Mouse (Mus musculus): ENCODE measurements around the gene Zbtb45. TPM values are rescaled to one million over a fixed set of nuclear protein-coding genes. Genes with fewer than 3 reads are reported as not detected.
A peak's percentile ranks its signal among the peaks of the same experiment; 100 is the strongest.

Zbtb45 gene
- polyA plus RNA-seq, 1 experiment: 24.5 TPM

DNA sequence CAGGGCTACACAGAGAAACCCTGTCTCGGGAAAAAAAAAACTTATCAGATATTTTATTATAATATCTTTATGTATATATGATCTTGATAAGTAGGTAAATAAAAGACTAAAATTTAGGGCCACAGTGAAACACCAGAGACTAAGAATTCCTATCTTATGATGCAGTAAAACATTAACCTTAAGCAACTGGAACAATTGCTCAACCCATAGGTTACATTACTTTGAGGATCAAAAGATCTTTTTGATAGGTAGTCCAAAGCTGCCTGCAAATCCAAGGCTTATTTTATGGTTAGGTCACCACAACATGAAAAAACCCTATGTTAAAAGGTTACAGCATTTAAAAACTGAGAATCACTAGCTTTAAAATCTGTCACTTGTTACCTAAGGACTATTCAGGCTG lies 8.2 kb downstream of the Zbtb45 start:
- Histone ChIP-seq H3K4me3 (ENCODE audit: extremely low read depth, insufficient read depth, insufficient read length) (no peak overlapping the region), H3K4me1 (ENCODE audit: control insufficient read depth, insufficient read depth, insufficient read length) (no peaks in the 10 kb centered on the region), H3K27ac (ENCODE audit: insufficient read depth, low read length) (no peak overlapping the region), H3K36me3 (ENCODE audit: control insufficient read depth, insufficient read depth, low read length) (peaks cover 5% of the 10 kb centered on the region), H3K27me3 (ENCODE audit: control insufficient read depth, insufficient read depth, low read length) (no peaks in the 10 kb centered on the region)
- TF ChIP-seq CTCF (IDR thresholded peaks at IDR 0.05; ENCODE audit: extremely low read depth, insufficient read depth, insufficient read length, insufficient replicate concordance) (no peak), POLR2A (IDR thresholded peaks at IDR 0.05; ENCODE audit: low read depth, low read length) (no peak)
- DNase-seq (ENCODE audit: low read depth in 1 of 2, low spot score in 2 of 2): no peak
- 82% methylated on average over 1 of the region's 1 CpGs for WGBS

DNA sequence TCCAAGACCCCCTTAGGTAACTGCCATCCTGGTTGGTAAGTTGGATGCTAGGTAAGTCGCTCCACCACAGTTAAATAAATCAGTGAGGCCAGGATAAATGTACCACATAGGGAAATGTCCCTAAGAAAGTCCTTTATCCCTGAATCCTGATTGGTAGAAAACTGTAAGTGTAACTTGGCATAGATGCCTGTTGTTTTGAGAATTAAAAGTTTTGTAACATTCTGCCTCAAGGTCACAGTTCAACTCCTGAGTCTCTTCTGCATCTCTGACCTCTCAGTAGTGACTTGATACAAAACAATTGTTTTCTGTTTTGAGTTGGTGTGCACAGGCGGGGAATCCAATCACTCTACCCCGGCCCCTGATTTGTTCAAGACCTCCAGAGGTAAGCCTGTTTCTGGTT lies 11.0 kb downstream of the Zbtb45 start, which contains the start of gene Trim28:
TSS of gene Trim28 (plus strand) at position 264 of the 400 bp plus-strand sequence.
- H3K27me3 ChIP-seq (ENCODE audit: control insufficient read depth, insufficient read depth, low read length): no peaks in the 10 kb centered on the region
- no peak within 1 kb of the TSS for H3K27ac ChIP-seq (ENCODE audit: insufficient read depth, low read length)
- H3K4me3 ChIP-seq (ENCODE audit: extremely low read depth, insufficient read depth, insufficient read length): no peak within 1 kb of the TSS
- no peaks in the 10 kb centered on the region for H3K4me1 ChIP-seq (ENCODE audit: control insufficient read depth, insufficient read depth, insufficient read length)
- H3K36me3 ChIP-seq (ENCODE audit: control insufficient read depth, insufficient read depth, low read length): no peaks in the 10 kb centered on the region
- no peak for DNase-seq (ENCODE audit: low read depth in 1 of 2, low spot score in 2 of 2)
- no peak for TF ChIP-seq POLR2A (IDR thresholded peaks at IDR 0.05; ENCODE audit: low read depth, low read length)
- no peak for TF ChIP-seq CTCF (IDR thresholded peaks at IDR 0.05; ENCODE audit: extremely low read depth, insufficient read depth, insufficient read length, insufficient replicate concordance)
- 82% methylated on average over 3 of the region's 3 CpGs for WGBS

- no peak within 1 kb of the TSS for H3K27ac ChIP-seq (ENCODE audit: insufficient read depth, low read length)
Measured at GRCm38 (mm10) chr7:12998053-12998452, 11.8 kb downstream of the Zbtb45 start, which contains the start of gene Slc27a5. Slc27a5 (minus strand) TSS chr7:12998192.

GRCm38 (mm10) chr7:12997230-12997629 lies 12.6 kb downstream of the Zbtb45 start:
- no peak for TF ChIP-seq CTCF (IDR thresholded peaks at IDR 0.05; ENCODE audit: extremely low read depth, insufficient read depth, insufficient read length, insufficient replicate concordance)
- TF ChIP-seq POLR2A (IDR thresholded peaks at IDR 0.05; ENCODE audit: low read depth, low read length): no peak
- H3K27ac ChIP-seq (ENCODE audit: insufficient read depth, low read length): no peak overlapping the region
- no peak for DNase-seq (ENCODE audit: low read depth in 1 of 2, low spot score in 2 of 2)
- no peaks in the 10 kb centered on the region for H3K27me3 ChIP-seq (ENCODE audit: control insufficient read depth, insufficient read depth, low read length)
- H3K4me3 ChIP-seq (ENCODE audit: extremely low read depth, insufficient read depth, insufficient read length): no peak overlapping the region
- H3K4me1 ChIP-seq (ENCODE audit: control insufficient read depth, insufficient read depth, insufficient read length): no peaks in the 10 kb centered on the region
- no peaks in the 10 kb centered on the region for H3K36me3 ChIP-seq (ENCODE audit: control insufficient read depth, insufficient read depth, low read length)
- 80% methylated on average over 5 of the region's 5 CpGs for WGBS

More at GRCm38 (mm10) chr7:12998053-12998452, 11.8 kb downstream of the Zbtb45 start, which contains the start of gene Slc27a5:
- Histone ChIP-seq H3K4me1 (ENCODE audit: control insufficient read depth, insufficient read depth, insufficient read length) (no peaks in the 10 kb centered on the region), H3K36me3 (ENCODE audit: control insufficient read depth, insufficient read depth, low read length) (no peaks in the 10 kb centered on the region), H3K4me3 (ENCODE audit: extremely low read depth, insufficient read depth, insufficient read length) (no peak within 1 kb of the TSS), H3K27me3 (ENCODE audit: control insufficient read depth, insufficient read depth, low read length) (no peaks in the 10 kb centered on the region)
- TF ChIP-seq CTCF (IDR thresholded peaks at IDR 0.05; ENCODE audit: extremely low read depth, insufficient read depth, insufficient read length, insufficient replicate concordance) (no peak), POLR2A (IDR thresholded peaks at IDR 0.05; ENCODE audit: low read depth, low read length) (no peak)
- DNase-seq (ENCODE audit: low read depth in 1 of 2, low spot score in 2 of 2): no peak
- 83% methylated on average over 5 of the region's 5 CpGs for WGBS

- no peaks in the 10 kb centered on the region for H3K4me1 ChIP-seq (ENCODE audit: control insufficient read depth, insufficient read depth, insufficient read length)
- no peaks in the 10 kb centered on the region for H3K36me3 ChIP-seq (ENCODE audit: control insufficient read depth, insufficient read depth, low read length)
- H3K27ac ChIP-seq (ENCODE audit: insufficient read depth, low read length): no peak overlapping the region
- DNase-seq (ENCODE audit: low read depth in 1 of 2, low spot score in 2 of 2): no peak
- TF ChIP-seq POLR2A (IDR thresholded peaks at IDR 0.05; ENCODE audit: low read depth, low read length): no peak
- TF ChIP-seq CTCF (IDR thresholded peaks at IDR 0.05; ENCODE audit: extremely low read depth, insufficient read depth, insufficient read length, insufficient replicate concordance): no peak
- no peak overlapping the region for H3K4me3 ChIP-seq (ENCODE audit: extremely low read depth, insufficient read depth, insufficient read length)
- no peaks in the 10 kb centered on the region for H3K27me3 ChIP-seq (ENCODE audit: control insufficient read depth, insufficient read depth, low read length)
Measured at GRCm38 (mm10) chr7:12995862-12996261, 14.0 kb downstream of the Zbtb45 start.

DNA sequence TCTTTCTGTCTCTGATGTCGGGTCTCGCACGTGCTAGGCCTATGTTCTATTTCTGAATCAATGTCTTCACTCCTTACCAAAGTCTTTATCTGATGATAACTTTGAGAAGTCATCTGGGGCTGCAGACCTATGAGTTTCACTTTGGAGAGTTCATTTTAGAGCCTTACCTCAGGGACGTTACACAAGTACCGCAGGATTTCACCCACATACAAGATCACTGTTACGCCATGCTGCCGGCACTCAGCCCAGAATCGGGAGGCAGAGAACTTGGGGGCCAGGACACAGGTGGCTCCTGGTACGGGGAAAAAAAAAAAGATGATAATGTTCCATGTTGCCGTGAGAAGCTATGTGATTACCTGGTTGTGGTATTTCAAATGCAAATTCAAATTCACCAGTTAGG lies 16.7 kb downstream of the Zbtb45 start:
- Histone ChIP-seq H3K36me3 (ENCODE audit: control insufficient read depth, insufficient read depth, low read length) (no peaks in the 10 kb centered on the region), H3K27ac (ENCODE audit: insufficient read depth, low read length) (no peak overlapping the region), H3K4me1 (ENCODE audit: control insufficient read depth, insufficient read depth, insufficient read length) (no peaks in the 10 kb centered on the region), H3K27me3 (ENCODE audit: control insufficient read depth, insufficient read depth, low read length) (no peaks in the 10 kb centered on the region), H3K4me3 (ENCODE audit: extremely low read depth, insufficient read depth, insufficient read length) (no peak overlapping the region)
- WGBS: 90% methylated on average over 10 of the region's 10 CpGs
- TF ChIP-seq POLR2A (IDR thresholded peaks at IDR 0.05; ENCODE audit: low read depth, low read length) (no peak), CTCF (IDR thresholded peaks at IDR 0.05; ENCODE audit: extremely low read depth, insufficient read depth, insufficient read length, insufficient replicate concordance) (no peak)
- DNase-seq (ENCODE audit: low read depth in 1 of 2, low spot score in 2 of 2): no peak

GRCm38 (mm10) chr7:12992222-12992621 lies 17.6 kb downstream of the Zbtb45 start:
- peak; percentile 33 to 42 for DNase-seq (ENCODE audit: low read depth in 1 of 2, low spot score in 2 of 2)

More at GRCm38 (mm10) chr7:12992222-12992621, 17.6 kb downstream of the Zbtb45 start:
- Histone ChIP-seq H3K27ac (ENCODE audit: insufficient read depth, low read length) (no peak overlapping the region), H3K4me1 (ENCODE audit: control insufficient read depth, insufficient read depth, insufficient read length) (no peaks in the 10 kb centered on the region), H3K27me3 (ENCODE audit: control insufficient read depth, insufficient read depth, low read length) (no peaks in the 10 kb centered on the region), H3K4me3 (ENCODE audit: extremely low read depth, insufficient read depth, insufficient read length) (no peak overlapping the region), H3K36me3 (ENCODE audit: control insufficient read depth, insufficient read depth, low read length) (no peaks in the 10 kb centered on the region)
- WGBS: 8% methylated on average over 3 of the region's 3 CpGs
- TF ChIP-seq POLR2A (IDR thresholded peaks at IDR 0.05; ENCODE audit: low read depth, low read length): no peak
- TF ChIP-seq CTCF (IDR thresholded peaks at IDR 0.05; ENCODE audit: extremely low read depth, insufficient read depth, insufficient read length, insufficient replicate concordance): no peak

Measured in spleen, adult 2 months (tissue).